Mouse (Mus musculus): ENCODE data around the gene Nsg2. TPM values are rescaled to one million over a fixed set of nuclear protein-coding genes. Genes with fewer than 3 reads are reported as not detected.
A peak's percentile ranks its signal among the peaks of the same experiment; 100 is the strongest.

The Nsg2 gene
- polyA plus RNA-seq, 1 experiment from 2014 or later, result 1.0 TPM

DNA sequence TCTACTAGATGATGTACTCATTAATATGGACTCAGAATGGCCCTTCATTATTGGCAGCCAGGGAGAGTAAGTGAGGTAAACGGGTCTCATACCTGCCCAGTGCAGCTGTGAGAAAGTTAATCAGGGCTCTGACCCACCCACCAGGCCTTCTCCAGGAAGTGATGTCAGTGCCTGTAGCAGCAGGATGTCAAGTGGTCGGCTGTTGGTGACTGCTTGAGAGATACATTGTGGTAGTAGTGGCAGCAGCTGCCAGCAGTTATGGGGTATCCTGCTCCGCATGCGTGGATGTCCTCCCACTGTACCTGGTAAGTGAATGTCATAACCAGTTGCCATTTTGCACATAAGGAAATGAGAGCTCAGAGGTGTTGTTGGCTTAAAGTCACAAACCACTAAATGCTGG is 39.4 kb downstream of the Nsg2 start:
- peaks cover 15% of the 10 kb centered on the region for H3K4me1 ChIP-seq (replicated peaks)
- ATAC-seq (ENCODE audit: insufficient number of reproducible peaks, low FRiP score), result no peak
- H3K9me3 ChIP-seq (replicated peaks), result no peaks in the 10 kb centered on the region
- peaks cover 35% of the 10 kb centered on the region for H3K27me3 ChIP-seq (replicated peaks)
- no peak overlapping the region for H3K4me2 ChIP-seq
- H3K27ac ChIP-seq (ENCODE audit: poor library complexity, severe bottlenecking), result no peak overlapping the region
- 50% methylated on average over 4 of the region's 4 CpGs for WGBS
- no peak overlapping the region for H3K4me3 ChIP-seq
- H3K9ac ChIP-seq, result no peak overlapping the region
- no peaks in the 10 kb centered on the region for H3K36me3 ChIP-seq

GRCm38 (mm10) chr11:32057389-32057788 is 57.1 kb downstream of the Nsg2 start:
- ATAC-seq (ENCODE audit: insufficient number of reproducible peaks, low FRiP score), result peak; percentile 25; the same call in 1 of the 2 replicates
- peaks cover 19% of the 10 kb centered on the region for H3K4me1 ChIP-seq (replicated peaks)
- no peak overlapping the region for H3K9ac ChIP-seq
- no peak overlapping the region for H3K4me2 ChIP-seq
- H3K9me3 ChIP-seq (replicated peaks), result 0 out of 2 replicates have a peak, but pooled peaks cover 3% of the 10 kb centered on the region
- H3K36me3 ChIP-seq, result no peaks in the 10 kb centered on the region
- H3K27me3 ChIP-seq (replicated peaks), result 0 out of 2 replicates have a peak, but pooled peaks cover 4% of the 10 kb centered on the region
- H3K4me3 ChIP-seq, result no peak overlapping the region
- no peak overlapping the region for H3K27ac ChIP-seq (ENCODE audit: poor library complexity, severe bottlenecking)
- 76% methylated on average over 11 of the region's 11 CpGs for WGBS

GRCm38 (mm10) chr11:32057861-32058260 is 57.6 kb downstream of the Nsg2 start:
- 77% methylated on average over 13 of the region's 13 CpGs for WGBS
- H3K9ac ChIP-seq, result no peak overlapping the region

DNA sequence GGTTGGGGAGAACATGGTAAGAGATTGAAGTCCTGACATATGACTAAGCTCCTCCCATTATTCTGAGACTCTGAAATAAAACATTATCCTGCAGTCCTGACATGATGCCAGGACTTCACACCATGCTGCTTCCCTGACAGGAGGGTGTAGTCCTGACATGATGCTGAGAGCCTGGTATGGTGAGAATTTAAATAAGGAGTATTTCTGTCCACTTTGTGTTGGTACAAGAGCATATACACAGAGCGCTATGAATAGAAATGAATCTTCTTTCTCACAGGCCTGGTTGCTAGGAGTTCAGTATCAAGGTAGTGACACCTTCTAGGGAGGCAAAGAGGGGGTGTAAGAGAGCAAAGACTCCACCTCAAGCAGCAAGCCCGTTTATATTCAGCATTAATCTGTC is 60.8 kb downstream of the Nsg2 start:
- Histone ChIP-seq H3K4me3 (no peak overlapping the region), H3K4me1 (replicated peaks) (peaks cover 28% of the 10 kb centered on the region), H3K4me2 (0 out of 2 replicates have a peak overlapping the region, but pooled peaks have one; percentile 45), H3K36me3 (no peaks in the 10 kb centered on the region), H3K9me3 (replicated peaks) (0 out of 2 replicates have a peak, but pooled peaks cover 3% of the 10 kb centered on the region), H3K27ac (ENCODE audit: poor library complexity, severe bottlenecking) (0 out of 2 replicates have a peak overlapping the region, but pooled peaks have one; percentile 63), H3K9ac (no peak overlapping the region), H3K27me3 (replicated peaks) (no peaks in the 10 kb centered on the region)
- no peak for ATAC-seq (ENCODE audit: insufficient number of reproducible peaks, low FRiP score)
- WGBS, result 45% methylated on average over 2 of the region's 2 CpGs

More at GRCm38 (mm10) chr11:32057861-32058260, 57.6 kb downstream of the Nsg2 start:
- 0 out of 2 replicates have a peak, but pooled peaks cover 3% of the 10 kb centered on the region for H3K9me3 ChIP-seq (replicated peaks)
- H3K4me1 ChIP-seq (replicated peaks), result peaks cover 21% of the 10 kb centered on the region
- no peak overlapping the region for H3K4me3 ChIP-seq
- ATAC-seq (ENCODE audit: insufficient number of reproducible peaks, low FRiP score), result no peak
- 0 out of 2 replicates have a peak, but pooled peaks cover 4% of the 10 kb centered on the region for H3K27me3 ChIP-seq (replicated peaks)
- H3K27ac ChIP-seq (ENCODE audit: poor library complexity, severe bottlenecking), result no peak overlapping the region
- no peaks in the 10 kb centered on the region for H3K36me3 ChIP-seq
- no peak overlapping the region for H3K4me2 ChIP-seq

DNA sequence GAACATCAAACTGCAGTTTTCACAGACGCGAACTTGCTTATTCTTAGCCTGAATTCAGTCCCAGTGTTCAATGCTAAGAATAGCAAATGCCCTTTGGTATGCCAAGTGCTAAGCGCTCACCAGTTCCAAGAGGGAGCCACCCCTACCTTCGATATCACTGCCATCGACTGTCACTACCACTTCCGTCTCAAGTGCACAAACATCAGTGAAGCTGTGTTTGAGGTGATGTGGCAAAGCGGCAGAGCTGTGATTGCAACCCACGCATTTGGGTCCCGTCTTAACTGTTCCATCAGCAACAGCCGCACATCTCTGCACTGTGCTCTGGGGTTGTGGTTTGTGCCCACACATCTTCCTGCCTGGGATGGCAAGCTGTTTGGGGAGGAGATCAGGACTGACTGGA is 61.6 kb downstream of the Nsg2 start:
- no peaks in the 10 kb centered on the region for H3K27me3 ChIP-seq (replicated peaks)
- peak overlapping the region; percentile 45 for H3K4me2 ChIP-seq
- no peak overlapping the region for H3K4me3 ChIP-seq
- no peak for ATAC-seq (ENCODE audit: insufficient number of reproducible peaks, low FRiP score)
- no peak overlapping the region; the same call in 1 of the 2 replicates for H3K27ac ChIP-seq (ENCODE audit: poor library complexity, severe bottlenecking)
- no peak overlapping the region for H3K9ac ChIP-seq
- 53% methylated on average over 10 of the region's 10 CpGs for WGBS
- 0 out of 2 replicates have a peak, but pooled peaks cover 3% of the 10 kb centered on the region for H3K9me3 ChIP-seq (replicated peaks)
- H3K4me1 ChIP-seq (replicated peaks), result peaks cover 36% of the 10 kb centered on the region
- no peaks in the 10 kb centered on the region for H3K36me3 ChIP-seq

DNA sequence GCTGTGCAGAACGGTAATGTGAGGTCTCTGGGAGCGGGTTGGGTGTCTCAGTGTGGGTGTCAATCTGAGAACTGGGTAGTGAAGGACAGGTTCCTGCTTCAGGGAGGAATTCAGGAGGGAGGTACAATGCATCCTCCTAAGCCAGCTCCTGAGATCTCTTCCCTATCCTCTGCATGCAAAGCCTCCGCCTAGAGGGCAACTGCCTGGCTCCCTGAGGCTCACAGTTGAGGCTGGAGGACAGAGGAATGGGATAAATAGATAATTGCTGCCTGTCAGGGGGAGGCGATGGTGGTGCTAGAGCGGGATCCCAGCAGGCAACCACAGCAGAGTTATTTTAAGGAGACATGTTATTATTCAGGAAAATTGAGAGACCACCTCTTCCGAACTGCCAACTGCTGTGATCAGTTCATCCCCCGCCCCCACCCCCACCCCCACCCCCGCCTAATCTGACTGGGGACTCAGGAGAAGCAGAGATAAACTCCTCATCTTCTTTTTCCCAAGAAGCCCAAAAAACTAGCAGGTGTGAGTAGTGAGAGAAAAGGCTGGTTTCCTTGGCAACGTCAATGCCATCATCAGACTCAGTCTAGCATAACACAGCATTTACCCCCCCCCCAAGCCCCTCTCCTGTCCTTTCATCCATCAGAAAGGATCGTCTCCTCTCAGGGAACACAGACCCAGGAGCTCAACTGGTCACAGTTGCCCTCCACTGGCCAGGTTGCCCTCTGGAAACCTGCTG is 63.7 kb downstream of the Nsg2 start:
- Histone ChIP-seq H3K9me3 (replicated peaks) (no peaks in the 10 kb centered on the region), H3K27ac (ENCODE audit: poor library complexity, severe bottlenecking) (no peak overlapping the region), H3K4me3 (no peak overlapping the region), H3K27me3 (replicated peaks) (no peaks in the 10 kb centered on the region), H3K9ac (no peak overlapping the region), H3K36me3 (no peaks in the 10 kb centered on the region), H3K4me2 (no peak overlapping the region), H3K4me1 (replicated peaks) (peaks cover 47% of the 10 kb centered on the region)
- 19% methylated on average over 10 of the region's 10 CpGs for WGBS
- no peak for ATAC-seq (ENCODE audit: insufficient number of reproducible peaks, low FRiP score)

- Histone ChIP-seq H3K27ac (ENCODE audit: poor library complexity, severe bottlenecking) (no peak overlapping the region), H3K9me3 (replicated peaks) (no peaks in the 10 kb centered on the region), H3K9ac (no peak overlapping the region), H3K4me1 (replicated peaks) (peaks cover 52% of the 10 kb centered on the region), H3K4me3 (no peak overlapping the region), H3K36me3 (no peaks in the 10 kb centered on the region), H3K4me2 (no peak overlapping the region), H3K27me3 (replicated peaks) (no peaks in the 10 kb centered on the region)
- WGBS, result 31% methylated on average over 5 of the region's 5 CpGs
- no peak for ATAC-seq (ENCODE audit: insufficient number of reproducible peaks, low FRiP score)
Measured at GRCm38 (mm10) chr11:32064511-32064862, 64.2 kb downstream of the Nsg2 start.

- ATAC-seq (ENCODE audit: insufficient number of reproducible peaks, low FRiP score), result no peak
- Histone ChIP-seq H3K4me1 (replicated peaks) (peaks cover 28% of the 10 kb centered on the region), H3K9me3 (replicated peaks) (no peaks in the 10 kb centered on the region), H3K4me3 (no peak overlapping the region), H3K27ac (ENCODE audit: poor library complexity, severe bottlenecking) (no peak overlapping the region), H3K36me3 (no peaks in the 10 kb centered on the region), H3K9ac (no peak overlapping the region), H3K27me3 (replicated peaks) (0 out of 2 replicates have a peak, but pooled peaks cover 6% of the 10 kb centered on the region), H3K4me2 (peak overlapping the region; percentile 45)
- 46% methylated on average over 12 of the region's 12 CpGs for WGBS
Measured at GRCm38 (mm10) chr11:32068736-32069490, 68.7 kb downstream of the Nsg2 start.

DNA sequence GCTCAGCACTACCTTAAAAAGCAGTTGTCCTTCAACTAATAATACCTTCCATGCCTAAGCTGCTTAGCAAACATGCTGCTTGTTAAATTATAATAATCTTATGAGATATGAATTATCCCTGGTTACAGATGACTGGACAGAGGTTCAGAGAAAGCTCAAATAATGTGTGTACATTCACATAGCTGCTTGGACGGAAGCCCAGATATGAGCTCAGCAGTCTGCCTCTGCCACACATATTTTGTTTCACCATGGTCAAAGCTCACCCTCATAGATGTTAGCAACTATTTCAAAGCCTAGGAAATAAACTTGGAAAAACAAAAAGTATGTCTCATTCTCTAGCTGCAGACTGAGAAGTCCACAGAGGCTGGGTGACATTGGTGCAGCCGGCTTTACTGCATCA is 74.9 kb downstream of the Nsg2 start:
- no peaks in the 10 kb centered on the region for H3K36me3 ChIP-seq
- peaks cover 4% of the 10 kb centered on the region; the same call in 1 of the 2 replicates for H3K27me3 ChIP-seq (replicated peaks)
- H3K27ac ChIP-seq (ENCODE audit: poor library complexity, severe bottlenecking), result no peak overlapping the region
- H3K4me3 ChIP-seq, result no peak overlapping the region
- no peak overlapping the region for H3K4me2 ChIP-seq
- no peaks in the 10 kb centered on the region for H3K4me1 ChIP-seq (replicated peaks)
- H3K9me3 ChIP-seq (replicated peaks), result no peaks in the 10 kb centered on the region
- H3K9ac ChIP-seq, result no peak overlapping the region
- 82% methylated on average over 2 of the region's 2 CpGs for whole genome bisulfite sequencing
- no peak for ATAC-seq (ENCODE audit: insufficient number of reproducible peaks, low FRiP score)

GRCm38 (mm10) chr11:32083462-32083861 is 83.2 kb downstream of the Nsg2 start:
- ATAC-seq (ENCODE audit: insufficient number of reproducible peaks, low FRiP score), result no peak

GRCm38 (mm10) chr11:32086525-32086924 is 86.3 kb downstream of the Nsg2 start:
- no peak overlapping the region for H3K4me3 ChIP-seq
- no peaks in the 10 kb centered on the region for H3K9me3 ChIP-seq (replicated peaks)
- H3K4me1 ChIP-seq (replicated peaks), result peaks cover 5% of the 10 kb centered on the region
- no peak overlapping the region for H3K9ac ChIP-seq
- H3K4me2 ChIP-seq, result no peak overlapping the region
- 72% methylated on average over 1 of the region's 1 CpGs for WGBS
- no peak for ATAC-seq (ENCODE audit: insufficient number of reproducible peaks, low FRiP score)
- H3K27me3 ChIP-seq (replicated peaks), result no peaks in the 10 kb centered on the region
- no peaks in the 10 kb centered on the region for H3K36me3 ChIP-seq
- H3K27ac ChIP-seq (ENCODE audit: poor library complexity, severe bottlenecking), result no peak overlapping the region

More at GRCm38 (mm10) chr11:32083462-32083861, 83.2 kb downstream of the Nsg2 start:
- no peak overlapping the region for H3K27ac ChIP-seq (ENCODE audit: poor library complexity, severe bottlenecking)
- no peak overlapping the region for H3K4me3 ChIP-seq
- H3K36me3 ChIP-seq, result no peaks in the 10 kb centered on the region
- no peaks in the 10 kb centered on the region for H3K9me3 ChIP-seq (replicated peaks)
- no peaks in the 10 kb centered on the region for H3K4me1 ChIP-seq (replicated peaks)
- no peak overlapping the region for H3K9ac ChIP-seq
- H3K4me2 ChIP-seq, result no peak overlapping the region
- WGBS, result 51% methylated on average over 3 of the region's 3 CpGs
- H3K27me3 ChIP-seq (replicated peaks), result no peaks in the 10 kb centered on the region; the same call in 1 of the 2 replicates
